Mouse (Mus musculus) activated CD4-positive, CD25-positive, alpha-beta regulatory T cell, adult 4 months (primary cell): ENCODE results near the gene Hist1h2ao. TPM values are rescaled to one million over a fixed set of nuclear protein-coding genes. Genes with fewer than 3 reads are reported as not detected.
"Not testable (repeated sequence)": the region's sequence is repeated elsewhere in the genome, so short reads cannot be mapped to it uniquely, and the experiment has no call there.

Source experiments
- ATAC-seq: one replicate; pipeline ENCODE4 v1.8.0; 2017
- polyA plus RNA-seq, 2 experiments: library from polyadenylated mRNA; unstranded; fragments of 100-300 nt; shearing (Covaris generic); gene quantifications; one replicate each; pipeline ENCODE4 v1.2.1; 2017

The Hist1h2ao gene
- polyA plus RNA-seq, 2 experiments from 2014 or later = 2.4 TPM; not detected in 1

DNA sequence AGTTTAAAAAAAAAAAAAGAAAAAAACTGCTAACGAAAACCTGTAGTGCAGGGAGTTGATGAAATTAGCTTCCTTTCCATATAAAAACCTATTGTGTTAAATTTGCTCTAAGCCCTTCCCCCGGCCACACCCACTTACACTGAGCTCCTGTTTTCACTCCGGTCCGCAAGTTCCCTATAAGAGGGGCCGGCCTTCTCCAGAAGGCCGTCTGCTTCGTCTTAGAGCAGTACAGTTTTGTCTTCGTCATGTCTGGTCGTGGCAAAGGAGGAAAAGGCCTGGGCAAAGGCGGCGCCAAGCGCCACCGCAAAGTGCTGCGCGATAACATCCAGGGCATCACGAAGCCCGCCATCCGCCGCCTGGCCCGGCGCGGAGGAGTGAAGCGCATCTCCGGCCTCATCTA is 1.3 kb downstream of the Hist1h2ao start, which contains the start of gene Hist1h4m:
TSS of gene Hist1h4m (plus strand) at position 208 of the 400 bp plus-strand sequence.
- peak; percentile 40 for ATAC-seq

DNA sequence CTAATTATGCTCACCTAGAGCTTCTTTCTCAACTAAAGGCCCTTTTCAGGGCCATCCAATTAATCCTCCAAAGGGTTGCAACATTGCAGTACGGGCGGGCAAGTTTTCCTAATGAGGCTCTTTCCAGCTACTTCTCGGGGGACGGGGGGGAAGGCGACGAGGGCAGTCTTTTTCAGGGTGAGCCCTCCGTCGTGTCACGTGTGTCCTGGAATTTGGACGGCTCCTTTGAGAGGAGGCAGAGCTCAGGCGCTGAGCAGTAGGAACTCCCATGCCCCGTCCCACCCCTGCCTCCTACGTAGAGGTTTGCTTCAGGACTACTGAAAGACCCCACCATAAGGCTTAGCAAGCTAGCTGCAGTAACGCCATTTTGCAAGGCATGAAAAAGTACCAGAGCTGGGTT is 1.8 kb downstream of the Hist1h2ao start:
- not testable (repeated sequence) for ATAC-seq

GRCm38 (mm10) chr13:21820082-21820890 is 10.0 kb downstream of the Hist1h2ao start:
- not testable (repeated sequence) for ATAC-seq

DNA sequence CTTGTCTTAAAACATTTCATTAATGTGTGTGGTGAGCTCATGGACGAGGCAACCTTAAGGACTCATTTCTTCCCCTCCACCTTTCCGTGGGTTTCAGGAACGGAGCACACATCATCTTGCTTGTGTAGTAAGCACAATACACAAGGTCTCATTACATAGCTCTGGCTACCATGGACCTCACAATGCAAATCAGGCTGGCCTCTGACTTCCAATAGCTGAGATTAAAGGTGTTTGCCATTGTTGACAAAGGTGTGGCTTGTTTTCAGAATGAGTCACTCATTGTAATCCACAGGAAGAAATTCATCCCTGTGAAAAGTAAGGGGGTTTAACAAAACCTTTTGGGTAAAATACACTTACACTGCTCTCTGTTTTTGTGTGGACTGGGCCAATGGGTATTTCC is 18.2 kb downstream of the Hist1h2ao start:
- no peak for ATAC-seq

- ATAC-seq = no peak
Observed at GRCm38 (mm10) chr13:21830344-21830743, 20.1 kb downstream of the Hist1h2ao start.

GRCm38 (mm10) chr13:21831418-21832394 is 21.4 kb downstream of the Hist1h2ao start, which contains the start of gene Hist1h4n:
Hist1h4n (minus strand) TSS chr13:21832196.
- ATAC-seq = peak; percentile 51

GRCm38 (mm10) chr13:21833461-21833860 is 23.2 kb downstream of the Hist1h2ao start, which contains the start of the genes Hist1h2ap and Hist1h2br:
Hist1h2ap (minus strand) TSS chr13:21833507.
Hist1h2br (plus strand) TSS chr13:21833743.
- peak; percentile 84 for ATAC-seq

- ATAC-seq = peak; percentile 73
Observed at GRCm38 (mm10) chr13:21840508-21840907, 30.2 kb downstream of the Hist1h2ao start.

GRCm38 (mm10) chr13:21846356-21846755 is 36.1 kb downstream of the Hist1h2ao start:
- peak; percentile 71 for ATAC-seq

DNA sequence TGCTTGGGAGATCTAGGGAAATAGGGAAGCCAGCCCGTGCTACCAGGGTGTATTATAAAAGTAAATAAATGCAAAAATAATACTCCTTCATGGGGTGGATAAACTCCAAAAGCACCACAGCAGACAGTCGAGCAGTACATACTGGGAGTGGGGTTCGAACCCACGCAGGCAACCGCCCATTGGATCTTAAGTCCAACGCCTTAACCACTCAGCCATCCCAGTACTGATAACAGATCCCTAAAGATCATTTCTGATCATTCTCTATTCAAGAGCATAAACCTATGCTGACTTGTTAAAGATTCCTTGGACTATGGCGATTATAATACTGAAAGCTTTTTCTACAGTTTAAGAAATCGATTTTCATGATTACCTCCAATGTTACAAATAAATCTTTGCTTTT is 37.6 kb downstream of the Hist1h2ao start:
- no peak for ATAC-seq

DNA sequence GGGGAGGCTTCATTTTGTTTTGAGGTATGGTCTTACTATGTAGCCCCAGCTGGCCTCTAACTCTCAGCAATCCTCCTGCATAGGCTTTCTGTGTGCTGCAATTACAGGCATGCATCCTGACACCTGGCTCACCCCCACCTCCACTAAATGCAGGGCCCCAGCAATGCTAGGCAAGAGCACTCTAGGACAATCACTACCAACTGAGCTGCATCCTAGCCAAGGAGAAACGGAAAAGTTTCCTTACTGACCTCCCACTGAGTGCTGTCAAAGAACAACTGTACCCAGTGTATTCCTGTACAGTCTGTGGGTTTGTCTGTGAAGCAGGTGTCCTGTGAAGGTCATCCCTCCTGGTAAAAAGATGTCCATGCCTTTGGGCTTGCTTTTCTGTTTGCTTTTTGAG is 40.4 kb downstream of the Hist1h2ao start:
- not testable (repeated sequence) for ATAC-seq

- ATAC-seq = no peak
Observed at GRCm38 (mm10) chr13:21852215-21852945, 42.1 kb downstream of the Hist1h2ao start.

GRCm38 (mm10) chr13:21855146-21855545 is 44.9 kb downstream of the Hist1h2ao start:
- ATAC-seq = no peak

- no peak for ATAC-seq
Observed at GRCm38 (mm10) chr13:21855698-21856162, 45.5 kb downstream of the Hist1h2ao start.

Other genes with a start within 250 kb of the Hist1h2ao start
- not detected for gene Olfr1364, start 228.7 kb upstream of the Hist1h2ao start, polyA plus RNA-seq
- not detected for gene Olfr1362, start 196.4 kb upstream of the Hist1h2ao start, polyA plus RNA-seq
- not detected for gene Olfr11, start 167.9 kb upstream of the Hist1h2ao start, polyA plus RNA-seq
- gene Olfr1361, start 147.1 kb upstream of the Hist1h2ao start, polyA plus RNA-seq = not detected
- not detected for gene Olfr1360, start 133.1 kb upstream of the Hist1h2ao start, polyA plus RNA-seq
- gene Olfr1359, start 112.4 kb upstream of the Hist1h2ao start, polyA plus RNA-seq = not detected
- gene Hist1h2bl, start 94.3 kb upstream of the Hist1h2ao start, polyA plus RNA-seq = 1 to 10 TPM in 1 of 2 experiments, not detected in 1; 1.2 TPM
- 1 to 10 TPM in 1 of 2 experiments, not detected in 1; 5.1 TPM for gene Hist1h2ai, start 94.0 kb upstream of the Hist1h2ao start, polyA plus RNA-seq
- gene Hist1h3h, start 92.8 kb upstream of the Hist1h2ao start, polyA plus RNA-seq = 1 to 10 TPM in 1 of 2 experiments, not detected in 1; 6.0 TPM
- 1 to 10 TPM; 2.4 to 2.8 TPM for gene Hist1h2bm, start 88.4 kb upstream of the Hist1h2ao start, polyA plus RNA-seq
- gene Hist1h4j, start 75.4 kb upstream of the Hist1h2ao start, polyA plus RNA-seq = under 1 TPM in 1 of 2 experiments, not detected in 1; 0.61 TPM
- gene Hist1h4k, start 60.0 kb upstream of the Hist1h2ao start, polyA plus RNA-seq = 1 to 10 TPM; 4.8 to 6.3 TPM
- gene Hist1h2ak, start 56.6 kb upstream of the Hist1h2ao start, polyA plus RNA-seq = 1 to 10 TPM; 2.5 to 3.5 TPM
- gene Hist1h2bn, start 56.3 kb upstream of the Hist1h2ao start, polyA plus RNA-seq = 1 to 10 TPM; 3.3 to 5.0 TPM
- 10 to 100 TPM; 28.3 to 35.3 TPM for gene Hist1h1b, start 29.8 kb upstream of the Hist1h2ao start, polyA plus RNA-seq
- gene Hist1h3i, start 27.1 kb upstream of the Hist1h2ao start, polyA plus RNA-seq = 1 to 10 TPM in 1 of 2 experiments, not detected in 1; 3.8 TPM
- 10 to 100 TPM in 1 of 2 experiments, 1 to 10 TPM in 1; 2.0 to 11.5 TPM for gene Hist1h2an, start 23.2 kb upstream of the Hist1h2ao start, polyA plus RNA-seq
- not detected for gene Hist1h2bp, start 23.0 kb upstream of the Hist1h2ao start, polyA plus RNA-seq
- gene Hist1h2bq, start 268 bp upstream of the Hist1h2ao start, polyA plus RNA-seq = 1 to 10 TPM; 4.2 to 9.2 TPM
- gene Hist1h4m, start 1.3 kb downstream of the Hist1h2ao start, polyA plus RNA-seq = 1 to 10 TPM in 1 of 2 experiments, not detected in 1; 6.5 TPM
- gene Hist1h4n, start 21.7 kb downstream of the Hist1h2ao start, polyA plus RNA-seq = 10 to 100 TPM in 1 of 2 experiments, not detected in 1; 15.9 TPM
- 100 to 1,000 TPM; 214 to 439 TPM for gene Hist1h2ap, start 23.0 kb downstream of the Hist1h2ao start, polyA plus RNA-seq
- gene Hist1h2br, start 23.3 kb downstream of the Hist1h2ao start, polyA plus RNA-seq = 1 to 10 TPM; 4.0 to 9.2 TPM
- not detected for gene Zfp184, start 134.6 kb downstream of the Hist1h2ao start, polyA plus RNA-seq
- not detected for gene Pom121l2, start 170.7 kb downstream of the Hist1h2ao start, polyA plus RNA-seq
- gene Prss16, start 199.3 kb downstream of the Hist1h2ao start, polyA plus RNA-seq = under 1 TPM; 0.19 to 0.48 TPM
- gene Hist1h2ah, start 225.1 kb downstream of the Hist1h2ao start, polyA plus RNA-seq = 100 to 1,000 TPM in 1 of 2 experiments, not detected in 1; 174 TPM
- gene Hist1h2bk, start 225.4 kb downstream of the Hist1h2ao start, polyA plus RNA-seq = 1 to 10 TPM; 2.6 to 4.2 TPM
- 10 to 100 TPM in 1 of 2 experiments, 1 to 10 TPM in 1; 5.9 to 14.6 TPM for gene Hist1h4i, start 230.9 kb downstream of the Hist1h2ao start, polyA plus RNA-seq
- gene Hist1h2ag, start 232.5 kb downstream of the Hist1h2ao start, polyA plus RNA-seq = not detected
- gene Hist1h2bj, start 232.7 kb downstream of the Hist1h2ao start, polyA plus RNA-seq = 10 to 100 TPM in 1 of 2 experiments, 1 to 10 TPM in 1; 4.4 to 13.9 TPM